Comparison of ENCODE assay signal across 8 mouse cellular contexts in genomic region chr3:107863898-107864603, GRCm38 (mm10). TPM values are rescaled to one million over a fixed set of nuclear protein-coding genes. Genes with fewer than 3 reads are reported as not detected.
DNase-seq lines count a peak whose midpoint lies in the region; ATAC-seq lines count a peak whose summit lies in the region.

No protein-coding gene starts in this region.

- no peaks in the 10 kb centered on the region for H3K36me3 ChIP-seq in hindbrain, embryonic 13.5 days

- H3K27me3 ChIP-seq in hindbrain, embryonic 13.5 days, result no peaks in the 10 kb centered on the region; the same call in 1 of the 2 replicates

- 14% methylated on average over 2 of the region's 2 CpGs for WGBS in hindbrain, embryonic 13.5 days

- H3K4me1 ChIP-seq in hindbrain, embryonic 13.5 days (replicated peaks), result peaks cover 17% of the 10 kb centered on the region

- H3K27ac ChIP-seq in hindbrain, embryonic 13.5 days, result 0 out of 2 replicates have a peak overlapping the region, but pooled peaks have one; percentile 30

- peak; percentile 83 for ATAC-seq in hindbrain, embryonic 13.5 days (ENCODE audit: low FRiP score)

- no peak overlapping the region for H3K4me2 ChIP-seq in hindbrain, embryonic 13.5 days

- no peak overlapping the region for H3K9ac ChIP-seq in hindbrain, embryonic 13.5 days

- no peak overlapping the region for H3K4me3 ChIP-seq in hindbrain, embryonic 13.5 days

- peak; percentile 73 for DNase-seq in T-cell, adult 2 months (ENCODE audit: low spot score)
- DNase-seq in cerebellum, postnatal 14 days, result peak; percentile 94
- DNase-seq in frontal cortex, postnatal 14 days (ENCODE audit: low spot score in 2 of 2), result peak; percentile 87 to 96
- DNase-seq in layer of hippocampus, postnatal 14 days (ENCODE audit: low spot score in 2 of 2), result peak; percentile 94 to 96
- peak; percentile 92 for DNase-seq in lung, postnatal 25 days (ENCODE audit: low spot score)
- DNase-seq in retina, postnatal 7 days (ENCODE audit: low read depth, low spot score), result peak; percentile 80
- peak; percentile 83 for DNase-seq in thymus, postnatal 4 days

- H3K9me3 ChIP-seq in hindbrain, embryonic 13.5 days, result no peaks in the 10 kb centered on the region

RNA-seq across cellular contexts. Expression of gene Eps8l3, which starts 13.0 kb away (rescaled TPM):
- not detected in 2 replicates for polyA plus RNA-seq in hindbrain, embryonic 13.5 days (2015; fragmentation: Nextera tagmentation; extraction: Ambion mirVana)
- total RNA-seq in layer of hippocampus, postnatal 14 days (2021), result not detected

RNA-seq across cellular contexts. Expression of gene Gstm5, which starts 31.6 kb away (rescaled TPM):
- 230 and 243 TPM in 2 replicates for polyA plus RNA-seq in hindbrain, embryonic 13.5 days (2015; fragmentation: Nextera tagmentation; extraction: Ambion mirVana)
- 100 to 1,000 TPM; 229 to 240 TPM for total RNA-seq in layer of hippocampus, postnatal 14 days (2021)
